Mouse (Mus musculus) heart, postnatal 25 days (tissue): ENCODE data around the gene Anxa1. TPM values are rescaled to one million over a fixed set of nuclear protein-coding genes. Genes with fewer than 3 reads are reported as not detected.

Source experiments
- DNase-seq: peaks from one replicate; pipeline ENCODE4 v3.0.0; 2022; ENCODE audit warnings: low spot score
- intact Hi-C: fragments of 180-260 bp; cut with DNase I; formaldehyde crosslinking; loops from one replicate; pipeline ENCODE4 v1.15.1; 2025
- total RNA-seq, 2 experiments: library from RNA; stranded (reverse); gene quantifications; 2 replicates each; pipeline ENCODE4 v1.2.3; 2021

The Anxa1 gene
- total RNA-seq, 2 experiments from 2014 or later: 21.4 to 25.4 TPM

- DNase-seq: no peak
These were observed 4.4 kb downstream of the Anxa1 start for GRCm38 (mm10) chr19:20386296-20386695.

GRCm38 (mm10) chr19:20385645-20386044, 5.1 kb downstream of the Anxa1 start:
- DNase-seq: no peak
- intact Hi-C loops: no loop called here

More at GRCm38 (mm10) chr19:20386296-20386695, 4.4 kb downstream of the Anxa1 start:
- intact Hi-C loops: no loop called here

GRCm38 (mm10) chr19:20381207-20381752, 9.5 kb downstream of the Anxa1 start:
- intact Hi-C loops: no loop called here
- DNase-seq: no peak

GRCm38 (mm10) chr19:20370175-20370574, 20.6 kb downstream of the Anxa1 start:
- intact Hi-C loops: no loop called here
- no peak for DNase-seq

GRCm38 (mm10) chr19:20366571-20366970, 24.2 kb downstream of the Anxa1 start:
- intact Hi-C loops: loop anchor here (10.0 kb wide), 1 partner anchor 398 kb away; no protein-coding TSS in a partner anchor
- DNase-seq: no peak

GRCm38 (mm10) chr19:20366010-20366409, 24.7 kb downstream of the Anxa1 start:
- intact Hi-C loops: loop anchor here (10.0 kb wide), 1 partner anchor 399 kb away; no protein-coding TSS in a partner anchor

GRCm38 (mm10) chr19:20365364-20365763, 25.4 kb downstream of the Anxa1 start:
- intact Hi-C loops: loop anchor here (10.0 kb wide), 1 partner anchor 399 kb away; no protein-coding TSS in a partner anchor
- no peak for DNase-seq

More at GRCm38 (mm10) chr19:20366010-20366409, 24.7 kb downstream of the Anxa1 start:
- DNase-seq: no peak

- no peak for DNase-seq
- intact Hi-C loops: loop anchor here (10.0 kb wide), 1 partner anchor 400 kb away; no protein-coding TSS in a partner anchor
These were observed 25.8 kb downstream of the Anxa1 start for GRCm38 (mm10) chr19:20364931-20365330.

- DNase-seq: no peak
- intact Hi-C loops: loop anchor here (10.0 kb wide), 1 partner anchor 402 kb away; no protein-coding TSS in a partner anchor
These were observed 27.5 kb downstream of the Anxa1 start for GRCm38 (mm10) chr19:20363221-20363620.

- DNase-seq: no peak
- intact Hi-C loops: loop anchor here (1.0 to 10.0 kb wide), 2 partner anchors 72 to 403 kb away; no protein-coding TSS in a partner anchor
These were observed 28.7 kb downstream of the Anxa1 start for GRCm38 (mm10) chr19:20361917-20362577.

GRCm38 (mm10) chr19:20358679-20359078, 32.1 kb downstream of the Anxa1 start:
- DNase-seq: no peak
- intact Hi-C loops: no loop called here

GRCm38 (mm10) chr19:20345317-20345917, 45.3 kb downstream of the Anxa1 start:
- intact Hi-C loops: loop anchor here (10.0 kb wide), 1 partner anchor 1371 kb away; no protein-coding TSS in a partner anchor
- DNase-seq: no peak

GRCm38 (mm10) chr19:20344511-20345316, 46.0 kb downstream of the Anxa1 start:
- intact Hi-C loops: loop anchor here (10.0 kb wide), 1 partner anchor 1370 kb away; no protein-coding TSS in a partner anchor
- DNase-seq: no peak

- DNase-seq: no peak
- intact Hi-C loops: loop anchor here (10.0 kb wide), 1 partner anchor 1369 kb away; no protein-coding TSS in a partner anchor
These were observed 46.7 kb downstream of the Anxa1 start for GRCm38 (mm10) chr19:20344052-20344451.

Other genes with a start within 250 kb of the Anxa1 start
- 10 to 100 TPM; 19.2 to 20.9 TPM for gene Aldh1a1, start 101.8 kb upstream of the Anxa1 start, total RNA-seq